Mouse (Mus musculus) lung, postnatal 0 days (tissue): ENCODE data around the gene Sbno1.

ENCODE experiments used
- CTCF ChIP-seq: IDR thresholded peaks from 2 replicates; pipeline ENCODE4 v1.5.1; 2016; ENCODE audit warnings: antibody characterized with exemption, mild to moderate bottlenecking
- EP300 ChIP-seq: IDR thresholded peaks from 2 replicates; pipeline ENCODE4 v1.6.1; 2016; ENCODE audit warnings: antibody characterized with exemption, mild to moderate bottlenecking, control low read depth

GRCm38 (mm10) chr5:124355425-124355959 is 70.3 kb downstream of the Sbno1 start:
- TF ChIP-seq CTCF, result no peak
- TF ChIP-seq EP300, result no peak
